Mouse (Mus musculus) bone marrow, adult 2 months (tissue): ENCODE measurements around the gene Lrrc8d.

Experiments used
- CTCF ChIP-seq: fragments of 200-500 bp; IDR thresholded peaks from 2 replicates; pipeline ENCODE4 v1.5.1; 2011; ENCODE audit warnings: low read length, control low read depth; ENCODE audit not compliant: control insufficient read depth, insufficient read depth
- POLR2A ChIP-seq: fragments of 200-500 bp; IDR thresholded peaks from 2 replicates; pipeline ENCODE4 v1.6.1; 2011; ENCODE audit warnings: low read depth, mild to moderate bottlenecking, control low read depth, low read length, borderline replicate concordance; ENCODE audit not compliant: control insufficient read depth

DNA sequence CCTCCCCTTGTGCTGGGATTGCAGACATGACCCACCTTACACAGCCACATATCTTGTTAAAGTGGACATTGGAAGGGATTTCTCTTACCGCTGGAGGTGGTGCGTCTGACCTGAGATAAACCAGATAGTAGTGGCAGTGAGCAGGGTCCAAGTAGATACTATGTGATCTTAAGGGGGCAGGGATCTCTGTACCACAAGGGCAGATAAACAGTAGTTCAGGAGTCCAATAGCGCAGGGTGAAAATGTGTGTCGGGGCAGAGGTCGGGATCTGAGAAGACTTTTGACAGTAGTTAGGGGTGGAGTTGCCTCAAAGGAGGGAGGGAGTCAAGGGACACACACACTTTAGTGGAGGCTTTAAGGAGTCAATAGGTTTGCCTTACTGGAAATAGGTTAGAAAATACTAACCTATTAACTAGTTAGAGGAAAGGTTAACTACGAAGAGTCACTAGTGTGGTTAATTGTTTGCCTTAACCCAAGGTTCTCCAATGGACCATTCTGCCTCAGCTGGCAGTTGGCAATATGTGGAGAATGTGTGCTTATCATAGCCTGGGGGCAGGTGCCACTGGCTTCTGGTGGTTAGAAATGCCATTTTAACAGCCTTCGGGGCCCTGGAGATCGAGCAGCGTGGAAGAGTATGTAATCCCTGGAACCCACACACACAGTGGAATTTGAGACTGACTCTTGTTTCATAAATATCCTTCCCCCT lies 3.0 kb downstream of the Lrrc8d start:
- TF ChIP-seq CTCF, result no peak
- no peak for TF ChIP-seq POLR2A
